Mouse (Mus musculus): ENCODE data around the gene Dennd4c.
"Not testable (repeated sequence)": the region's sequence is repeated elsewhere in the genome, so short reads cannot be mapped to it uniquely, and the experiment has no call there.

Gene Dennd4c

DNA sequence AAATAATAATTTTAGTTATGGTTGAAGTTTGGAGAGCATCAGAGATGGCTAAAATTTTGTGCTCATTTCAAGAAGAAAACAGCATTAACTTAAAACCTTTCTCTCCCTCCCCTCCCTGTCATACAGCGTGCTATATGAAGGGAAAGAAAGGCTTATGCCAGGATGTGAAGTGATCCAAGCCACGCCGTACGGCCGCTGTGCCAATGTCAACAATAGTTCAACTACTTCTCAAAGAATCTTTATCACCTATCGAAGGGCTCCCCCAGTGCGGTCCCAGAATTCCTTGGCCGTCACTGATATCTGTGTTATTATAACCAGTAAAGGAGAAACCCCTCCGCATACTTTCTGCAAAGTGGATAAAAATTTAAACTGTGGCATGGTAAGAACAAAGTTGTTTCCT lies 29.2 kb downstream of the Dennd4c start:
- DNase-seq (ENCODE audit: low read depth, low spot score) = no peak

DNA sequence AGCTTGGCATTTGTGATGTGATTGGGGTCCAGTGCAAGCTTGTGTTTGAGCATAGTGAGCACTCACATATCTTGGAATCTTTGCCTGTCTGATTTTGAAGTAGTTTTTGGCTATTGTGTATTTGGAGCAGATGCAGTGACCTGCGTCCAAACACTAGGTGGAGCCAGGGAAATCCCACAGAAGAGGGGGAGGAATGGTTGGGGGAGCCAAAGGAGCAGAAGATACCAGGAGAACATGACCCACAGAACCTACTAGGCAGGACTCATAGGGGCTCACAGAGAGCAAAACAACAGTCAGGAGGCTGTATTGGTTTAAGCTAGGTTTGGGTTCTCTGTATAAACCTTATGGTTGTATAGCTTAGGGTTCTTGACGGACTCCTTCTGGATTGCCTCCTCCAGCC lies 62.2 kb downstream of the Dennd4c start:
- DNase-seq (ENCODE audit: low read depth, low spot score) = peak; percentile 8

DNA sequence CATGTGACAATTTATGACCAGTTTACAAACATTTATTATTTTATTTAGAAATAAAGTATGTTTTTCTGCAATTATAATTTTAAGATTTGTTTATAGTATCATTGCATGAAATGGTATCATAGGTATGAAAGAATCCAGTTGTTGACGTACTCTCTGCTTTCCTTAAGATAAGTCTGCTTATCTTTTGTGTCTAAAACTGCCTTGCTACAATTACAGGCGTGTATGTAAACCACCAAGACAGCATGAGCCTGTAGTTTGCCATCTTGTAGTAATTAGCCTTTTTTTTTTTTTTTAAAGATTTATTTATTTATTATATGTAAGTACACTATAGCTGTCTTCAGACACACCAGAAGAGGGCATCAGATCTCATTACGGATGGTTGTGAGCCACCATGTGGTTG lies 66.5 kb downstream of the Dennd4c start:
- DNase-seq (ENCODE audit: low read depth, low spot score) = no peak

GRCm38 (mm10) chr4:86823169-86823568 lies 74.8 kb downstream of the Dennd4c start:
- DNase-seq (ENCODE audit: low read depth, low spot score) = peak; percentile 62

DNA sequence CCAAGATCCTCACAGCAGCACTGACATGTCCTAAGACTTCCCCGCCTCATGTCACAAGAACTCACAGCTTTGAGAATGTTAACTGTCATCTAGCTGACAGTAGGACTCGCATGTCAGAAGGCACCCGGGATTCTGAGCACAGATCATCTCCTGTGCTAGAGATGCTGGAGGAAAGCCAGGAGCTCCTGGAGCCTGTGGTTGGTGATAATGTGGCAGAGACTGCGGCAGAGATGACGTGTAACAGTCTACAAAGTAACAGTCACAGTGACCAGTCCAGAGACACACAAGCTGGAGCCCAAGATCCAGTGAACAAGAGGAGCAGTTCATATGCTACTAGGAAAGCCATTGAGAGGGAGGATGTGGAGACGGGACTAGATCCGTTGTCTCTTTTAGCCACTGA lies 76.8 kb downstream of the Dennd4c start:
- DNase-seq (ENCODE audit: low read depth, low spot score) = no peak

GRCm38 (mm10) chr4:86831896-86832295 lies 83.5 kb downstream of the Dennd4c start:
- DNase-seq (ENCODE audit: low read depth, low spot score) = no peak

GRCm38 (mm10) chr4:86841141-86841540 lies 92.8 kb downstream of the Dennd4c start:
- DNase-seq (ENCODE audit: low read depth, low spot score) = not testable (repeated sequence)

DNA sequence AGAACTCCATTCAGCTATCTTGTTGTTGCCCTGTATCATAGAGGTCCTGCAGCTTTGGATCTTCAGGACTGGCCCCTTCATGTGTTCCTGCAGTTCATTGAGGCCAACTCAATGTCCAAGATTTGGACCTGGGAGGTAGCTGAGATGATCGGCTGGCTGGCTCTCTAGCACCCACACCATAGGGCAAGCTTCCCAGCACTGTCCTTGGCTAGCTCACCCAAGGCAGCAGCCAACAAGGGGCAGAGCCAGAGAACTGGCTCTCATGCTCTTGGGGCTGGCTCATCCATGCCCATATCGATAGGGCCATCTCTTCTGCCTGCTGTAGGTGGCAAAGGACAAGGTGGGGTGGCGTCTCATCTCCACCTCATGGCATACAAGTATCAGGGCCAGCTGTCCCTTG lies 97.0 kb downstream of the Dennd4c start:
- no peak for DNase-seq (ENCODE audit: low read depth, low spot score)

DNA sequence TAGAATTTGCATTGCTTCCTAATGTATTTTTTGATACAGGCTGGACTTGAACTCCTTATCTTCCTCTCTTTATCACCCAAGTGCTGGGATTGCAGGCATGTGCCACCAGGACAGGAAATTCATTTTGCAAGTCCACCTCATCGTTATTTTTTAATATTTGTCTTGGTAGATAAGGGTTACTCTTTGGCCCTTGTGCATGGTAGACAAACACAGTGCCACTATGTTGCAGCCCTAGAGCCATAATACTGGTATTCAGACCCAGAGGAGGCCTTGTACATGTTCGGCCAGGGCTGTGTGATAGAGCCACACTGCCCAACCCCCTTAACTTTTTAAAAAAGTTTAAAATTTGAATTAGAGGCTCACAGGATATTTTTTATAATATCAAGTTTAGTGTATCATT lies 98.9 kb downstream of the Dennd4c start:
- no peak for DNase-seq (ENCODE audit: low read depth, low spot score)

DNA sequence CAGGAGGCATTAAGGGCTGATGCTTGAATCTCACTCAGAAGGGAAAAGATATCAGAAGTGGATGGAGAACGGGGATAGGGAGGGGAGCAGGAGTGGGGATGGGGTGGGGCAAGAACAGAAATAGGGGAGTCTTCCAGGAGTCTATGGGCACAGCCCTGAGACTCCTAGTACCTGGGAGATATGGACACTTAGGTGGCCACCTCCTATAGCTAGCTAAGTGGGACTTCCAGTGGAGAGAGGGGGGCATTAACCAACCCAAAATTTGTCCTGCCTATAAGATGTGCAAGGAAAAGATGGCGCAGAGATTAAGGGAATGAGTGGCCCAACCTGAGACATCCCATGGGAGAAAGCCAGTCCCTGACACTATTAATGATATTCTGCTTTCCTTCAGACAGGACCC lies 103.0 kb downstream of the Dennd4c start:
- no peak for DNase-seq (ENCODE audit: low read depth, low spot score)

DNA sequence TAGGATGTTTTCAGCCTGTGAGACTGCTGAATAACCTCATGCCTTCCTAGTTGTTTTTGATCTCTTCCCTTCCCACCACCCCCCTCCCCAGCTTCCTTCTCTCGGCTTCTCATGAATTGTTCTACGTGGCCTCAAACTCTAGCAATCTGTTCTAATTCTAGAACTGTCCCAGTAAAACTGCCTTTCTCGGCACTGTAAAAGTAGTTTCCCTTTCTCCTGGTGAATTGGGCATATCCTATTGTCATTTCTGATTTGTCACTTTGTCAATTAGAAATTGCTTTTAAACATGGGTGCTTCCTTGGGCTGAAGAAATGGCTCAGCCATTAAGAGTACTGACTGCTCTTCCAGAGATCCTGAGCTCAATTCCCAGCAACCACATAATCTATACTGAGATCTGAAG lies 103.7 kb downstream of the Dennd4c start:
- no peak for DNase-seq (ENCODE audit: low read depth, low spot score)

DNA sequence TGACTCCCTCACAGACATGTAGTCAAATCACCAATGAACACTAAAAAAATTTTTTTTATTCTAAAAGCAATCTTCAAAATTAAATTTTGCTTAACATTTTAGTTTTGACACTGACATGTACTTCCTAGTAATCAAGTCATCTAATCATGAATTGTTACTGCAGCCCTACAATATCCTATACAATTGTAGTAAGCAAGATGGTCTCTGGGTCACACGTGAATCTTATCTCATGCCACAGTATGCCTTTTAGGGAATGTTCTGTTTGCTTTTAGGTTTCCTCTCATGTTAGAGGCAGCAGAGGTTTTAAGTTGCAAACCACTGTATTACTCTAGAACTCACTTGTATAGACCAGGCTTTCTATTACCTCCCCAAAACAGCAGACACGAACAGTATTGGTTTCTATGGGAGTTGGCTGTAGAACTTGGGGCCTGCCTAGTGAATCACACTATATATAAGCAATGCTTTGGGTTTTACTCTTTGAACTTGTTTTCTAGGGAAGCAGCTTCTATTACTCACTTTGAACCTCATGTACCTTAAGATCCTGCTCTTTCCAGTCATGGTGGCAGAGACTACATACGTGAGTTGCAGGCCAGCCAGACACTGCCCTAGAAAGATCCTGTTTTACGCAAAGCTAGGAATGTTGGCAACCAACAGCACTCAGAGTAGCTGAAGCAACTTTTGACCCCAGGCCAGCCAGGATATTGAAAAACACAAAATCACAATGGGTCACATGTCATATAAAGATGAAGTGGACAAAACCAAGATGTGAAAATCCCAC lies 104.6 kb downstream of the Dennd4c start:
- no peak for DNase-seq (ENCODE audit: low read depth, low spot score)

DNA sequence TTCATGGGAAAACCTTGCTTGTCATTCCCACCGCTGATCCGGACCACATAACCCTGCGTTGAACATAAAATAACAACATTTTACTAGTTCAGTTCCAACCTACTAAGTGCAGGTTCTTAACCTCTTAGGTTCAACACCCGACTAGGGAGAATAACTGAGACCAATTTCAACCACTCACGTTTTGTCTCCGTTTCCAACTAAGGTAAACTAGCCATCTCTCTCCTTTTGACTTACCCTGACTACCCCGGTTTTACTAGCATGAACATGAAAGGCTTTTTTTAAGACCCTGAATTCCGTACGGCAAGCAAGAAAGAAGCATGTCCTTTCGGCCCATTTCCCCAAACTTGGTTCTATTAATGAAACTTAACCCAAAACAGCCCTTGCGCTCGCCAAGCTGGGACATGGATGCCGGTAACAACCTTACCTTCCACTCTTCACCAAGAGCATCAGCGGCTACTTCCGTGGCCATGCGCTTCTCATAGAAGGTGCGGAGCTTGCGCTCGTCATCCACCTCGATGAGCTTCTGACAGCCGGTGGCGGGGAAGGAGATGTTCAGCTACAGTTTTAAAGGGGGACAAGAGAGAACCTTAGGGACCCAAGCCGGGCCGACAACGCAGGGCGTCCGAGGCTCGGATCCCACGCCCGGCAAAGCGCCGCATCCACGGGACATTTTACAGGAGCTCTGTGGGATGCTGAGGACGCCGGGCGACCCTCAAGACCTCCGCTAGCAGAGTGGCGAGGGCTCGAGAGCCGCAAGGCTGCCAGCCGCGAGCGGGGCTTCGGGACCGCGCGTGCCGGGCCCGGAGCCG lies 108.2 kb downstream of the Dennd4c start:
- no peak for DNase-seq (ENCODE audit: low read depth, low spot score)

GRCm38 (mm10) chr4:86857113-86858069 lies 109.0 kb downstream of the Dennd4c start, which contains the start of gene Rps6:
Rps6 (minus strand) TSS chr4:86857412.
- DNase-seq (ENCODE audit: low read depth, low spot score) = peak; percentile 97

DNA sequence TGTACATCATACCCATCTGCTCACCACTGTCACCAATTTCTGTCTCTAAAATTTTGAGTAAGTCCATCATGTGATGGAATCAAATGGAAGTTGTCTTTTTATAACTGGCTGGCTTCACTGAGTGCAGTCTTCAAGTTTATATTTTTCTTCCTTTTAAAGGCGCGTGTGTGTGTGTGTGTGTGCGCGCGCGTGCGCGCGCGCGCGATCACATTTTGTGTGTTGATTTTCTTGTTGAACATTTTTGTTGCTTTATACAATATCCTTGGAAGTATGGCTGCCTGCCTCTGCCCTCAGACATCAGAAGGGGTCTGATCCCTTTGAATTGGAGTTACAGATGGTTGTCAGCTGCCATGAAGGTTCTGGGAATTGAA lies 109.7 kb downstream of the Dennd4c start:
- DNase-seq (ENCODE audit: low read depth, low spot score) = no peak

GRCm38 (mm10) chr4:86864087-86864486 lies 115.7 kb downstream of the Dennd4c start:
- no peak for DNase-seq (ENCODE audit: low read depth, low spot score)

DNA sequence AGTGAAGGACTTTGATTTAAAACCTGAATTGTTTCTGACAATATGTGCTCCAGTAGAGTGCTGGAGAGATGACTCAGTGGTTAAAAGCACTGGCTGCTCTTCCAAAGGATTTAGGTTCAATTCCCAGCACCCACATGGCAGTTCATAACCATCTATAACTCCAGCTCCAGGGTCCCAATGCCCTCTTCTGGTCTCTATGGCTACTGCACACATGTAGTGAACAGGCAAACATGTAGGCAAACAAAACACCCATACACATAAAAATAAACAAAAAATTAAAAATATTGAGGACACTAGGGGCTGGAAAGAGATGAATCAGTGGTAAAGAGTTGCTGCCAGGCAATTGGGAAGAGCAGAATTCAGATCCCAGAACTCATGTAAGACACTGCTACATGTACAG lies 123.6 kb downstream of the Dennd4c start:
- no peak for DNase-seq (ENCODE audit: low read depth, low spot score)

GRCm38 (mm10) chr4:86873072-86873471 lies 124.7 kb downstream of the Dennd4c start:
- DNase-seq (ENCODE audit: low read depth, low spot score) = no peak

- peak; percentile 63 for DNase-seq (ENCODE audit: low read depth, low spot score)
Observed at GRCm38 (mm10) chr4:86874146-86874847, 125.9 kb downstream of the Dennd4c start, which contains the start of gene Acer2. Acer2 (plus strand) TSS chr4:86874396.

DNA sequence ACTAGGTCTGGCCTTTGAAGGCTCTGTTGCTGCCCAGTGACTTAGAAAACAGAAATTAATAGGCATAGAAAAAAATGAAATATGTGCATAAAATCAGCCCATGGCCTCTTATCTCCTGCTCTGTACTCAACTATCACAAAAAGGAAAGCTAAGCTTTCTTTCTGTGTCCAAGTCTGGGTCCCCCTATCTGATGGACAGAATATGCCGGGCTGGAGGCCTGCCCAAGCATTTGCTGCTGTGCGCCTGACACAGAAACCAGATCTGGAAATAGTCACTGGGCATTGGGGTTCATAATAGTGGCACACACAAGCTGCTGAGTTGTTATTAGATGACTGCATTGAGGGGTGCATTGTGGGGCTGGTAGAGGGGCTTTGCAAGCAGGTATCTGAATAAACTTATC lies 131.1 kb downstream of the Dennd4c start:
- DNase-seq (ENCODE audit: low read depth, low spot score) = no peak

GRCm38 (mm10) chr4:86881178-86881577 lies 132.8 kb downstream of the Dennd4c start:
- no peak for DNase-seq (ENCODE audit: low read depth, low spot score)

Measured in forelimb bud, embryonic 11.5 days (tissue).